Mouse (Mus musculus): ENCODE measurements around the gene Dip2c.
A peak's percentile ranks its signal among the peaks of the same experiment; 100 is the strongest.

Dip2c gene

GRCm38 (mm10) chr13:9504118-9504856 is 228.0 kb downstream of the Dip2c start:
- no peak for DNase-seq (ENCODE audit: low spot score in 2 of 2)

DNA sequence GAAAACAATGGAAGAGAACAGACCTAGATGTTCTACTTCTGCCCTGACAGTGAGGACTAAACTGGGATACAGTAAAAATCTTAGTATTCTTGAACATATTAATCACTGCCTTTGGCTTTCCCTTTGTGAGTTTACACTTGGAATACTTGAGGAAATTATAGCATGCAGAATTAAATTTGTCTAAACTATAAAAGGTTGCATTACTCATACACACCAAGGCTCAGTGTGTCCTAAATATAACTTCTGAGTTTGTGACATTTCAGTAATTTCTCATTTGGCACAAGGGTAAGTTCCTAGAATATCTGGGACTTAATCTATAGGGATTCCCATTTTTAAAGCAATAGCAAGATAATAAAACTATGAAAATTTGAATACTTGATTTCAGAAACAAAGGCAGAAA is 262.2 kb downstream of the Dip2c start:
- DNase-seq (ENCODE audit: low spot score in 2 of 2): no peak

DNA sequence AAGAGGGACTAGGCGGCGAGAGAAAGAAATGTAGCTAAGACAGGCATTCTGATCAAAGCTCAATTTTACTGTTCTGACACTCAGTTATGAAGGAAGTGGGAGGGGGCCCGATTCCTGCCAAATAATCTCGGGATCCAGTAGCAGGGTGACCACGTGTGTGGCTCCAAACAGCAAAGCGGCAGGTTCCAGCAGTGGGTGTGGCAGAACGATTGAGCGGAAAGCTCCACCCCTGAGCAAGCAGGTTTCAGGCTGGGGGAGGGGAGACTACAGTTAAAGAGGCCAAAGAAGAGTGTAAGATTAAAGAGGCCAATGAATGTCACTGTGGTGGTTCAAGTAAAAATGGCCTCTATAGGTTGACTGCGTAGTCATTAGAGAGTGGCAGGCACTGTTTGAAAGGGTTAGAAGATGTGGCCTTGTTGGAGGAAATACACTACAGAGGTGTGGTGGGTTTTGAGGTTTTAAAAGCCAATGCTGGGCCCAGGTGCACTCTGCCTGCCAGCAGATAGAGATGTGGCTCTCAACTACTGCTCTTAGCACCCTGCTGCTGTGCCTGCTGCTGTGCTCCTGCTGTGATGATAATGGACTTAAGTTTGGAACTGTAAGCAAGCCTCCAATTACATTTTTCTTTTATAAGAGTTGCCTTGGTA is 271.5 kb downstream of the Dip2c start:
- no peak for DNase-seq (ENCODE audit: low spot score in 2 of 2)

DNA sequence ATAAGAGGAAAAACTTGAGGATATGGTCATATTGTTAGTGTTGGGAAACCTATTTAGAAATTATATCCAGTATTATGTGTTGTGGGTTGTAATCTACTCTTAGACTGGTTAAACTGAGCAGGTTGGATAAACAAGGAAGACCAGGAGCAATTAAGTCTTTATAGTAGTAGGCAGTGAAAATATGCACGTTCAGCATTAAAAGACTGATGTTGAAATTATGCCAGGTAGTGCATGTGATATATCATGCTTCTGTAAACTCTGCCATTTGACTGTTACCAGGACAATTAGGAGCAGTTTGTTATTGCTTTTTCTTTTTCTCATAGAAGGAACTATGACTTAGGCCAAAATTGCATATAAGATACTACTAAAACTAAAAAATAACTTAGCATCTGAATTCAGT is 285.8 kb downstream of the Dip2c start:
- no peak for DNase-seq (ENCODE audit: low spot score in 2 of 2)

- DNase-seq (ENCODE audit: low spot score in 2 of 2): peak; percentile 23 to 67
Observed at GRCm38 (mm10) chr13:9562921-9563320, 286.6 kb downstream of the Dip2c start.

DNA sequence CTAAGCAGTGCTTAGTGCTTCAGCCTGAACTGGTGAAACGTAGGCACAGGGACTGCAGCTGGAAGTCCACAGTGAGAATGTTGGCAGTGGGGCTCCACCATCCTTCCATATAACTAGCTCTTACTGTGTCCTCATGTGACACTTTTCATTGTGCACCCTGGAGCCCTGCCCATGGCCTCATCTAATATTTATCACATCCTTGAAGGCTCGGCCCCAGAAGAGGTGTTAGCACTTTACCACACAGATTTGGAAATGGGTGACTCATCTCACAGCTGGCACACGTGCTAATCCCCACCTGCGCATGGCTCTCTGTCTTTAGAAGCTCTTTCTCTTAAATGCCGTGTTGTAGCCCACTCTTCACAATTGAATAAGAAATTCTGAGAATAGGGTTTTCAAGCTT is 292.5 kb downstream of the Dip2c start:
- DNase-seq (ENCODE audit: low spot score in 2 of 2): no peak

GRCm38 (mm10) chr13:9576686-9577085 is 300.4 kb downstream of the Dip2c start:
- DNase-seq (ENCODE audit: low spot score in 2 of 2): no peak

GRCm38 (mm10) chr13:9578456-9578855 is 302.1 kb downstream of the Dip2c start:
- DNase-seq (ENCODE audit: low spot score in 2 of 2): no peak

DNA sequence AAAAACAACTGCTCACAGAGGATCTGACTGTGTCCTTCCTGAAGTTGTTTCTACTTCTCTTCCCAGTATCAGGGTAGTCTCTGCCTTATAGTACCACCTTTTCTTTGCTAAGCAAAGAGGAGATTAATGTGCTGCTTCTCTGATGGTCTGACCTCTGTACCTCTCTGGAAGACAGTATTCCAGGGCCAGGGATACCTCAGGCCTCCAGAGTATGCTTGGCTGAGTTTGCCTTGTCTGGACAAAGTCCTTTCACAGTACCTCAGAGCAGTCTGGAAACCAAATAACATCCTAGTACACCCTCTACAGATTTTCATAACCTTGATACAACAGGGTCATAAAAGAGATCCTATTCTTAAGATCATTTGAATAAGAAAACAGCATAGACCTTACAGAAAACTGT is 305.5 kb downstream of the Dip2c start:
- DNase-seq (ENCODE audit: low spot score in 2 of 2): no peak

GRCm38 (mm10) chr13:9583579-9583978 is 307.3 kb downstream of the Dip2c start:
- no peak for DNase-seq (ENCODE audit: low spot score in 2 of 2)

- DNase-seq (ENCODE audit: low spot score in 2 of 2): no peak
Observed at GRCm38 (mm10) chr13:9599334-9600096, 323.2 kb downstream of the Dip2c start.

GRCm38 (mm10) chr13:9601350-9601749 is 325.0 kb downstream of the Dip2c start:
- no peak for DNase-seq (ENCODE audit: low spot score in 2 of 2)

- DNase-seq (ENCODE audit: low spot score in 2 of 2): no peak
Observed at GRCm38 (mm10) chr13:9611229-9611628, 334.9 kb downstream of the Dip2c start.

DNA sequence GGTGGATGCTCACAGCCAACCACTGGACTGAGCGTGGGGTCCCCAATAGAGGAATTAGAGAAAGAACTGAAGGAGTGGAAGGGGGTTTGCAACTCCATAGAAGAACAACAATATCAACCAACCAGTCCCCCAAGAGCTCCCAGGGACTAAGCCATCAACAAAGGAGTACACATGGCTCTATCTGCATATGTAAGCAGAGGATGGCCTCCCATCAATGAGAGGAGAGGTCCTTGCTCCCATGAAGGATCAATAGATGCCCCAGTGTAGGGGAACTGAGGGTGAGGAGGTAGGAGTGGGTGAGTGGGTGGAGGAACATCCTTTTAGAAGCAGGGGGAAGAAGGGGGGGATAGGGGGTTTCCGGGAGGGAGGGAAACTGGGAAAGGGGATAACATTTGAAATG is 356.4 kb downstream of the Dip2c start:
- no peak for DNase-seq (ENCODE audit: low spot score in 2 of 2)

DNA sequence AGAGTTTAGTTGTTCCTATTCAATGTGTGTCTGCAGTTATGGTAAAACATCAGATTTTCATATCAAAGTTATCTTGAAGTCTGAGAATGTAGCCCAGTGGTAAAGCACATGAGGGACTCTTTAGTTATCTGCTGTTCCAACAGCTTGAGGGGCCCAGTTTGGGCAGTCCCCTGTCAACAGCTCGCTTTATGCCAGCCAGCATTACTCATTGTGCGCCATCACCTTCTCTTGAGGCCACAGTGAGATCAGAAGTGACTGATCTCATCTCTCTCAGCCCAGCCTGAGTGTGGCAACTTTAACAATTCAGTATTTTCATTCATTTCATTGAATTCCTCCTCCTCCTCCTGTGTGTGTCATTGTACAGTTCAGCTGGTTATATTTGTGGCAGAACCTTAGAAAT is 359.6 kb downstream of the Dip2c start:
- DNase-seq (ENCODE audit: low spot score in 2 of 2): no peak

DNA sequence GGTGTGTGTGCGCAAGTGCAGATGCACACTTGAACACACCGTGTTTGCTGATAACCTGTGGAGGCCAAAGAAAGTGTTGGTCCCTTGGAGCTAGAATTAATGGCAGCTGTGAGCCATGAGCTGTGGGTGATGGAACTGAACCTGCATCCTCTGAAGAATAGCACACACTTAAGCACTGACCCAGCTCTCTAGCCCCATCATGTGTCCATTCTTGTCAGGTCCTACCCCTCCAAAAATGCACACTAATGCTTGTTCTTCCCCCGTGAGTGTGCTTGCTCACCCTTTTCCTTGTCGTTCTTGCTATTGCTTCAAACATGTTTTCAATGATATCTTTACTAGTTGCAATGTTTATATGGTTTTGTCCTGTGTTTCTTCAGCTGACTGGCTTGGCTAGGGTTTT is 360.2 kb downstream of the Dip2c start:
- DNase-seq (ENCODE audit: low spot score in 2 of 2): no peak

DNA sequence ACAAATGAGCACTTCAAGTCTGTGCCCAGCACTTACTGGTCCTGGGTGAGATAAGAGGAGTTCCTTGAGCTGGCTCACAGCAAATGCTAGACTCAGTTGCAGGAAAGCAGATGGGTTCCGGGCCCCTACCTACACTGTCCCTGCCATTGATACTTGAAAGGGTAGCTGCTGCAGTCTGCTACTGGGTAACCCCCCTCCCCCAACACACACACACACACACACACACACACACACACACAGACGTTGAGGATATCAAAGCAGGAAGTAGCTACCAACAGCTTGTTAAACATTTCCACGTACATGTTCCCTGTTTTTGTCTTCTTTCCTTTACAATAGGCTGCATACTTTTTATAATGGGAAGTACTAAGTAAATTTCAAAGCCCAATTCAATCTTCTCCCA is 361.6 kb downstream of the Dip2c start:
- no peak for DNase-seq (ENCODE audit: low spot score in 2 of 2)

DNA sequence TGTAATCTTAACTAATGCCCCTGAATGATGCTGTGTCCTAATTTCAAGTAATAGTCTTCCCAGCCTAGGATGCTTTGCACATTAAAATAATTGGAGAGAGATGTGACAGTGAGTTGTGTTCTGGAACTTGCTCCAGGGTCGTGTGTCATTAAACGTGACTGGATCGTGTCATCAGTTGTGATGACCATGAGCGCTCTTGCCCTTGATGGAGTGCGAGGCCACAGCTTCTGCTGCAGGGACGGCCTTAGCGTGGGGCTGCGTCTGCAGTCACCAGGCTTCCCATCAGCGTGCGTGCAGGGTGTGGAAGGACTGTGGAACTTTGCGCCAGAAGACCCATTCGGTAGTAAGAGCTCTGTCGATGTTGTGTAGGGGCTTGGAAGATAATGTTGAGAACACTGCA is 372.4 kb downstream of the Dip2c start:
- peak in 1 of 2 experiments; percentile 31 for DNase-seq (ENCODE audit: low spot score in 2 of 2)

DNA sequence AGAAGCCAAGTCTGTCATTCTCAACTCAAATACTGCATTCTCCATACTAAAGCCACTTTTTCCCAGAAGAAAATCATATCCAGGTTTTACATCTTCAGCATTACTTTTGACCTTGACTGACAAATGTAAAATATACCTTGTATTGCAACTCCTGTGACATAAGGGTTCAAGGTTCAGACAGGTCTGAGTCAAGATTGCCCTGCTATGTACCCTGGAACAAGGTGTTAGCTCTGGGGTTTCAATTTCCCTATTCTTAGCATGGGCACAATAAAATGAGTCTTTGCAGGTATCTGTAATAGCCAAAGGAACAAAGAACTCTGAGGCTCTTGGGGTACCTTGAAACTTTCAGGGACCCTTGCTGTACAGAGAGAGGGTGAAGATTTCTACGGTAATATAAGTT is 373.6 kb downstream of the Dip2c start:
- peak in 1 of 2 experiments; percentile 12 for DNase-seq (ENCODE audit: low spot score in 2 of 2)

GRCm38 (mm10) chr13:9650580-9650979 is 374.3 kb downstream of the Dip2c start:
- DNase-seq (ENCODE audit: low spot score in 2 of 2): no peak

DNA sequence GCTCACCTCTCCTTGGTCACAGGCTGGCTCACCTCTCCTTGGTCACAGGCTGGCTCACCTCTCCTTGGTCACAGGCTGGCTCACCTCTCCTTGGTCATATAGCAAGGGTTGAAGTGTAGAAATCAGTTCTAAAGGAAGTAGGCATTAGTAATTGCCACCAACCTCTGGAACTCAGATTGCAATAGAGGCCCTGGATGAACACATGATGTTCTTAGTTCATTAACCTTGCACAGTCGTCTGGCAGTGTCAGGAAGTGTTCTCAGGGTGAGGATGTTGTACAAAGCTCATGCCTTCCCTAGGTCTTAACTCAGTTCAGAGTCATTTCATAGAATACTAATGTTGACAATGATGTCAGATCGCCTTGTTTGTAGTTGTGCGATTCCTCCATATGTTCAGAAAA is 376.7 kb downstream of the Dip2c start:
- peak in 1 of 2 experiments; percentile 23 for DNase-seq (ENCODE audit: low spot score in 2 of 2)

DNA sequence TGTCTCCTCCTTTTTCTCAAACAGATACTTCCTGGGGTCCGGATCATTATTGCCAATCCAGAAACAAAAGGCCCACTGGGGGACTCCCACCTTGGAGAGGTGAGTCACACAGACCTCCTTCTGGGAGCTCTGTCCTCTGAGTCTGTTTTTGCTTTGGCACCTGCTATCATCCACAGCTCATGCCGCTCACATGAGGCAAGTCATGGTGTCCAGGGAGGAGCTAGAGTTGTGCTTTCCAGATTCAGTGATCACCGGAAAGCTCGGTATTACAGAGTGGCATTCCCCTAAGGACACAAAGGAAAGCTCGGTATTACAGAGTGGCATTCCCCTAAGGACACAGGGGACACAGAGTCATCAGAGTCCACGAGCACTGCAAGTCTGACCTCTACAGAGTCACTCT is 380.3 kb downstream of the Dip2c start:
- DNase-seq (ENCODE audit: low spot score in 2 of 2): no peak

- no peak for DNase-seq (ENCODE audit: low spot score in 2 of 2)
Observed at GRCm38 (mm10) chr13:9660711-9661110, 384.4 kb downstream of the Dip2c start.
